Mouse (Mus musculus) fibroblast of lung, adult 2 months (primary cell): ENCODE results near the gene Ctnnd2.

ENCODE experiments used
- DNase-seq: peaks from one replicate; pipeline ENCODE4 v3.0.0-alpha.2; 2011; ENCODE audit warnings: low read depth

Ctnnd2 gene

DNA sequence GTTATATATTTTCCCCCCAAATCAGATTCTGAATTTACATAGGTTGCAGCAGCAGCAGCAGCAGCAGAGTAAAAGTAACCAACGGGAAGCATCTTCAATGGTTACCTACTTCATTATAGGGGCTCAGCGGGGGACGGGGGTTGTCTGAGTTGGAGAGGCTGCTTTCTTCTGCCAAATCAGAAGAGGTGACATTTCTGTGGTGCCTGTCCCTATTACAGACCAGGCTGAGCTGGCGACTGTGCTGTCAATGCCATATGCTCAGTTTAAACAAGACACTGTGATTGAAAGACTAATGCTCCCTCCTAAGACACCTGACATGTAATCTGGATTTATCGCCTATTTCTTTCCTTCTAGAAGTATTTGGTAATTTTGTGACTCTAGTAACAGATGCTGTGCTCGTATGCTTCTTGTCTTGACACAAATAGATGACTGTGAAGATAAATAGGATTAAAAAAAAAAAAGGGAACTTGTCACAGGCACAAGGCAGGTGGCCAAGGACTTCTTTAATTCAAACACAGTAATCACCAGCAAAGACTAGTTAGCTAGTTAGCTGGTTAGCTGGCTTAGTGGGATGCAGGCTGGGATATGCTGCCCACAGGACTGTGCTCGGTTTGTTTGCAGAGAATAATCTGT, 475.4 kb downstream of the Ctnnd2 start:
- no peak for DNase-seq

DNA sequence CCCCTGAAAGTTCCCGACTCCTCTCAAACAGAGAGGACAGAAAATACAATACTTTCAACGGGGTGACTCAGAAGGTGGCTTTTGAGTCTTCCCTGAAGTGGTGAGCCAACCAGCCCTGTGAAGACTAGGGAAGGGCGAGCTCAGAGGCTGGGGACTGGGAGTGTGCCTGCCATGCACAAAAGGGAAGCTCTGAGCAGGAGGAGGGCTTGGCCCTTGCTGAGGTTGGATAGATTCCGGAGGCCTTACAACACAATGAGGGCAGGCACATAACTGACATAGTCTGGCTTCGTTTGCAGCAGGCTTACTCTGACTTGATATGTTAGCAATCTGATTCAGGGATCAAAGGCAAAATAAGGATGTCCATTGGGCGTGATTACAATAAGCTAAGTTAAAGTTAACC, 477.6 kb downstream of the Ctnnd2 start:
- DNase-seq = no peak

DNA sequence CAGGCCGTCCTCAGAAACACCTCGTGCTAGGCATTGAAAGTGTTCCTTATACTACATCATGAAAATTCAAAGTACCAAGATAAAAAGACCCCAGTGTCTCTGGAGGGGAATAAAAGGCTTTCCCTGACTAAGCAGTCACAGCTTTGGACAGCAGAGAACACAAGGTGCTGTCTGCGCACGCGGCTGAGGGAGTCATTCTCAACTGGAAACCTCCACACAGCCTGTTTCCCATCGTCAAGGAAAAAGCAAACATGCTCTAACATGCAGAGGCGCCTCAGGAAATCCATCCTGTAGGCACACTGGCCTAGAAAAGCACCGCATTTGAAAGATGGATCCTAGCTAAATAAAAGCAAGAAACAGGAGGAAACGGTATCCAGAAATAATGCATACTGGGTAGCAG, 483.0 kb downstream of the Ctnnd2 start:
- no peak for DNase-seq

DNA sequence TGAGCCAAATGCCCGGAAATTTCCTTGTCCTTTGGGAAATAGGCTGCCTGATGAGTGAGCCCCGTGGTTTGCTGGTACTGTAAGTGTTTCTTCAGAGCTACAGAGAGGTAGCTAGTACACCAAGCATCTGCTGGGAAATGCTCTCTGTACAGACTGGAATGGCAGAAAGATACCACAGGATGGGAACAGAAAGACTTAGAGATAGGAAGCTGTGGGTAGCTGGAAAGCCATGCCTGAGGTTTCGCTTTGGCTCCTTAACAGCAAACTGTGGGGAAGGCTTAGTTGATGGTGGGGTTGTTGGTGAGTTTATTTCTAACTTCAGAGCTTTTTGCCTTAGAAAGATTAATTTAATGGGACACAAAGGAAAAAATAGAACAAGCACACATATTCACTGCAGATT, 485.2 kb downstream of the Ctnnd2 start:
- DNase-seq = no peak

DNA sequence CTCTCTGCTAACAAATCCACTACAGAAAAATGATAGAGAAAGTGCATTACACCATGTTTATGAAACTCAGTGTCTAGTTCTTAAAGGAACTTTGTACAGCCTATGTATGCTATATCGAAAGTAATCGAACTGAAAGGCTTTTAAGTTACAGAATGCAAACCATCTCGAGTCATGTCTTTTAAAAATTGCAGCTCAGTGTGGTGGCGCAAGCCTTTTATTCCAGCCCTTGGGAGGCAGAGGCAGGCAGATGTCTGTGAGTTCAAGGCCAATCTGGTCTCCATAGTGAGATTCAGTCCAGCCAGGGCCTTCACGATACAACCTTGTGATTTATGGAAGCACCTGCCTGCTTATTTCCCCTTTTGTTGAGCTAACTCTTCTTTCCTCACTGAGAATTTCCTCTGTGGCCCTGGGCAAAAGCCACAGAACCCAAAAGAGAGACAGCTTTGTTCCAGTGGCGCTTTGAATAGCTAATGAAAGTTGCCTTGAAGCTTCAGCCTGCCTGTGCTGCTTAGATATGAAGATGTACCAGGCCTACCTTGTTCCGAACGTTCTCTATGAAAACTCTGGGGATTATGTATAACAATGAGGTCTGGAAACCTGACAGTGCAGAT, 488.3 kb downstream of the Ctnnd2 start:
- DNase-seq = no peak

DNA sequence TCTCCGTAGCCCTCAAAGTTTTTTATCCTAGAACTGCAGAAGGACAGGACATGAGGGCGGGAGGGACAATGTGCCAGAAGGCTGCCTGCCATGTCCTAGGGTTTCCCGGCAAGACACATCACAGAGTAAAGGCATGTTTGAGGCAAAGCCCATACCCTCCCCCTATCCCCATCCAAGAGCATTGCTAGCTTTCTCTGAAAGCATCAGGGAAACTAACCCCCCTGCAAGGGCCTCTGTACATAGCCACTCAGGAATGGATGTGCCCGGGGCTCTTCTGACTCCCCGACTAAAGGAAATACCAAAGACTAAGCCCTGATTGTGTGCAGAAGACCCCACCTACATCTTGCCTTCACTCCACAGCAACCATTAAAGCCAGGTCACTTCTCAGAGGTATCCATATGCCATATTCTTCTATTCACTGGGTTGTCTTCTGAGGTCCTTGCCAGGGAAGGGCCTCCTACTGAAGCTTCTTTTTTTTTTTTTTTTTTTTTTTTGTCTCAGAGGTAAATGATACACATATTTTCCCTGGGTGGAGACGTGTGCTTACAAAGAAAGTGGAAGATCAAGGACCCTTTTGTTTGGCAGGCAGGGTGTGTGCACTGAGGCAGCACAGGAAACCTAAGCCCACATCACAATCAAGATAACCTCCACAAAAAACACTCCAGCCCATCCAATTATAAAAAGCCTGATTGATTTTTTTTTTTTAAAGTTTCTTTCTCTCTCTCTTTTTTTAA, 489.5 kb downstream of the Ctnnd2 start:
- DNase-seq = no peak

DNA sequence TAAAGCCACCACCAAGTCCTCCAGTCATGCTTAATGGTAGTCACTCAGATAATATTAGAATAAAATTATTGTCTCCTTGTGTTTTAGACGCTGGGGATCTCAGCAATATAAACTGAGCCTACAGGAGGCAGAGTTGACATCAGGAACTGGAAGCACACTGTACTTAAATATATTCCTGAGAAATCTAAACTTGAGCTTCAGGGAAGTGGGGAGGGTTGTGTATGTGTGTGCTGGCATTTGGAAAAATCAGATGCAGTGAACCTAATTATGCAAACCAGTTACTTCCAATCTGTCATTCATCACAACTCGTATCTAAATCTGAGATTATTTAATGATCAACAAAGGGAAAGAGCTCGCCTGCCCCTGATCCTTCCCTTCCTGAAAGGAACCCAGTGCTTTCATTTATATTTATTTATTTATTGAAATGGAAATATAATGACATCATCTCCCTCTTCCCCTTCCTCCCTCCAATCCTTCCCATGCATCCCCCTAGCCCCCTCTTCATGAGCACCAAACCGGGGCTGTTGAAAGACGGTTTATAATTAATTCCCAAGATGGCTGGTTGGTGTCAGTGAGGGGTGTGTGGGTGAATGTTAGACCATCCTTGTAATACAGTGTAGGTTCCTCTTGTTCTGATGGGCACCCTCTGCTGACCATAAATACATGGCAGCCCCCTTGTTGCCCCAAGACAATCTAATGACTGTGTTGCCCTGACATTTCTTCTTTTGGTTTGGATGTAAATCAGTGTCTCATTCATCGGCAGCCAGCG, 495.6 kb downstream of the Ctnnd2 start:
- DNase-seq = no peak

DNA sequence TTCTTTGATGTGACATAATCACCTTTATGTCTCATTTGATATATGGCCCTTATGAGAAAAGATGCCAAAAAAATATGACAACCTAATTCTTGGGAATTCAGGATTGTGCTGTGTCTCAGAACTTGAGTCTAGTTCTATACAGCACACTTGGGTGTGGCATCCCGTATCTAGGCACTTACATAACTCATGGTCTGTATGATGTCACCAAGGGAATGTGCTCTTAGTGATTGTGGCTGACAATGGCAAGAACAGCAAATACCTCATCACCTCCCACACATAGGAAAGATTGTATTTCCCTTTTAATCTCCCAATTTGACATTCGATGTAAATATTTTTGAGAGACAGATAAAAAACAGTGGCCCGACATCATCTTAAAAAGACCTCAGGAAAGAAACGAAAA, 509.5 kb downstream of the Ctnnd2 start:
- no peak for DNase-seq

DNA sequence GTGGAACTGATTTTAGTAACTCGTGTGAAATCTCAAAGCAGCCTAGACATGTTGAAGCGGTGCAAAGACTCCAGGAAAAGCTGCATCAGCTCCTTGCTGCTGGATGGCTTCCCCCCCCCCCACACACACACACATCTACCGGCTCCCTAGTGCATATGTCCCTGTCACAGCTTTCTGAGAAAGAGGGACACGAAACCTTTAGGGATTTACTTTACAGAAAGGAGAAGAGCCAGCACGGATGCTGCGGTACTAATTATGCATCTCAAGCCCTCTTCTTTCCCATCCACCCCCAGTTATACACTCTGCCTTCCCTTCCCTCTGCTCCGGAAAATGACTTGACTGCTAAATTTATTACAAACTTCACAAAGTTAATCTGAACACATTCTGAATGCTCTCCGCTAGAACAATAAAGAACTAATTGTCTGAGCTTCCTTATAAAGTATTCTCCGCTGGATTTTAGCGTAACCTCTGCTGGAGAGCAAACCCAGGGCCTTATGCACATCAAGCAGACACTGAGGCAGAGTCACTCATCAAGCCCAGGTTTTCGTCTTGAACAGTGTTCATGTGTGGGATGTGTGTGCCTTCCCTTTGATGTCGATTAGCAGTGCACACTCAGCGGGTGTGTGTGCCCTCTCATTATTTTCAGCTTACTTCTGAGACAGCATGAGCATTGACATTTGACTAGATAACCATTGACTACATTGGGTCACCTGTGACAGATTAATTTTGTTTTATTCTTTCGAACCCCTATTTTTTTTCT, 510.1 kb downstream of the Ctnnd2 start:
- DNase-seq = no peak

DNA sequence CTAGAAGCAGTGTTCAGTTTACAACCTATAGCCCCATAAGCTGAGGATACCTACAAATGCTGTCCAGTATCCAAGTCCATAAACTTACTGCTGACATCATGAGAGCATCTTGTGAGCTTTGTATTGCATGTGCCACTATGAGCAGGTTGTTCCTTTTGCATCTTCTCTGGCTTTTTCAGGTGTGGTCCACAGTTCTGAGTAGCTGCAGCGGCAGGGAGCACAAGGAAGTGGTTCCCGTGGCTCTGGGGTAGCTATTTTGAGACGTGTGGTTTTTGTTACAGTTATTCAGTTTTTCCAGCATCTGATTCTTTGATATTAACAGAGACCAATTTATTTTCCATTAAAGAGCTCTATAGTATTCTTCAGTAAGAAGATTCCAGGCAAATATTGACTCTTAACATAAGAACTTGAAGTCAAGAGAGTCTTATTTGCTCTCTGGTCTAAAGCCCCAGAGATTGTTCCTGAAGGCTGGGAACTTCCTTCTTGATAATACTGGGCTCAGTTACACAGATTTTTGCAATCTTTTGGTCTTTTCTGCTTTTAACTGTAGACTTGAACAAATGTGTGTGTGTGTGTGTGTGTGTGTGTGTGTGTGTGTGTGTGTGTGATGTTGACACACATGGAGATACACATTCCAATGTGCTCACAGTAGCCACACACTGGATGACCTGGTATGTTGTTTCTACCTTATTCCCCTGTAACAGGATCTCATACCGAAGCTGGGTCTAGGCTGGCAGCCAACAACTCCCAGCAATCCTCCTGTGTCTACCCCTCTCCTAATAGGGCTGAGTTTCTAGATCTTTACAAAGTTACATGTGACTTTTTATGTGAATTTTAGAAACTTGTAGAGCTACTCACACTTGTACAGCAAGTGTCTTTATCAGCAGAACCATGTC, 514.1 kb downstream of the Ctnnd2 start:
- DNase-seq = no peak

DNA sequence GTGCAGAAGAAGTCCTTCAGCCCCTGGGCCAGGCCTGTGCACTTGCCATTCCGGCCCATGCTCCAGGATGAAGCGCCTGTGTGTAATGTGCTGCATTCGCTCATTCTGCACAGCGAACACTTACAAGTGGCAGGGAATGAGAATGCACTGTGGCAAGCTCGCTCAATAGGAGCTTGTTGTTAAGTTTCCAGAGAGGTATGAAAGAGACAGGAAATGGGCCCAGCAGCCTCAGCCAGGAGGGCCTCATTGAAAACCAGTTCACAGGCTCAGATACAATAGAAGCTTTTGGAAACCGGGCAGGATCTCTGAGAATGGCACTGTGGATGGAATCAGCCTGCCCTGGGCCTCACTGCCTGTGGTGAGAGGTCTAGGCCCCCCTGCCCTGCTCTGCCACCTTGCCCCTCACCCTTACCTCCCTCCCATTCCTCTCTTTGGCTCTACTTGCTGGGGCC, 521.4 kb downstream of the Ctnnd2 start:
- no peak for DNase-seq

DNA sequence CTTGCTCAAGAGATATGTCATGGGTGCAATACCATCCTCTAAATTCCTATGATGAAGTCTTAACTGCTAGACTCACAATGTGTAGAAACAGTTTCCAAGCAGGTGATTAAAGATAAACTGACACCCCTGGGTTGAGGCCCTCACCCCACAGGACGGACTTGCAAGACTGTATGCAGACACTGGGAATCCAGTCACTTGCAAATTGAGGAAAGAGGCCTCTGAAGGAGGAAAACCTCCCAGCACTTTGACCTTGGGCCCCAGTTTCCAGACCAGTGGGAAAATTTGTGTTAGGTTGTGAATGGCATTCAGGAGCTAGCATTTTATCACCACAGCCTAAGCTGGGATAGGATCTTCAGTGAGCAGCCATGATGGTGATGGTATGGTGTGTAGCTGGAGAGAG, 521.9 kb downstream of the Ctnnd2 start:
- no peak for DNase-seq

DNA sequence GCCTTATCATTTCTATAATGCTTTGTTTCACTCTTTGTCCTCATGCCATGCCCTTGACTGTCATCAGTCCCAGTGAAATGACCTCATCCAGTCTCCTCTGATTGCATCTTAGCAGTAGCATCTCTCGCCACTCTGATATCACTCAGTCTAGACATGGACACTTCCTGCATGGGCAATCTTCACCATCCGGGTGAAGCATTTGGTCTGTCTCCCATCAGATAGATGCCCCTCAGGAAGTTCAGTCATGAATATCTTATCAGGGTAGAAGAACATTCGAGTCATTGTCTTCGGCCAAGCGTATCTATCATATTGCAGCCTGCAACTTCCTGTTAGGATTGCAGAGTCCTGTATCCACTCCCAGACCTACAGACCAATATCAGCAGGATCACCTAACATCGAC, 523.5 kb downstream of the Ctnnd2 start:
- DNase-seq = no peak

DNA sequence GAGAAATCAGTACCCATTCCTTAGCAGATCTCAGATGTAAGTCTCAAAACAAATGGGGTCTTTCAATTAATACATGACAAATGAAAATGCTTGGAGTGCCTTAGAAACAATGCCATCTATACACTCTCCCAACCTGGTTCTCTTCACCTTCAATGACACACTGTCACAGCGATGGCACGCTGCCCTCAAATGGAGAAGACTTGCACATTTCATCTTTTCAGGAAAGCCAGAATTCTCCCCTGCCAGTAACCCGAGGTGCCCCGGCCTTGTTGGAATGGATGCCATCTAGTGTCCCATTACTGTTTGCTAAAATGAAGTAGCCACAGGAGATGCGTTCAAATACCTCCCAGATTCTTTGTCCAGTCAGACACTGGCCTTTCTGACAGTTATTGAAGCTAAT, 525.0 kb downstream of the Ctnnd2 start:
- DNase-seq = no peak

DNA sequence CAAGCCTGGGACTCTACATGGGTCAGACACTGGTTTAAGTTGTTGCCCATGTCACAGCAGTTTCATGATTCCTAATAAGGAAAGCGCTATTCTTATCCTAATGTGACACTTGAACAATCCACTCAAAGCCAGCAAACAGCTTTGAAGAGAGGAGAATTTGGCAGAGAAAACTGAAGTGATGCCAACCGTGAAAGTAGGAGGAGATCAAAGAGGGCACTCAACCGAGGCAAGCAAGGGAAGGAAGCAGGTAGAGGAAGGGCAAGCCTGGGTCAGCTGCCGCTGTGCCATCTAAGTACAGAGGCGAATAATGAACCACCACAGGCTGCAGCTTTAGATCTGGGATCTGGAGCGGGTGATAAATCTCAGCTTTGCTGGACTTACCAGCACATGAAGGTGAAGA, 528.4 kb downstream of the Ctnnd2 start:
- DNase-seq = no peak

DNA sequence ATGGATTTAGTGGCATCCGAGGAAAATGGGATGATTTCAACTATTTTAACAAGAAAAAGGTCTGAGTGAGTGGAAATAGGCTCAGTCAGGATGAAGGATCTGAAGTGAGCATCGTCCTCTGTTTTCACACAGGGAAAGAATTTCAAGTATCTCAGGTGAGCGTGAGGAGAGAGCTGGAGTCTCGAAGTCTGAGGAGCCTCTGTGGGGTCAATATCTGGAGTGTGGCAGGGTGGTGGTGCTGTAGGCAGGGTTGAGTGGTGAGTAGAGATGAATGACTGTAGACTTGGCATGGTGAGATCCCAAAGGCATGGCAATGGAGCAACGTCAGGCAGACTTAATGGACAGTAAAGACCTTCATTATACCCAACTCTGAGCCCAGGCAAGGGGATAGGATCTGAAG, 529.2 kb downstream of the Ctnnd2 start:
- no peak for DNase-seq

DNA sequence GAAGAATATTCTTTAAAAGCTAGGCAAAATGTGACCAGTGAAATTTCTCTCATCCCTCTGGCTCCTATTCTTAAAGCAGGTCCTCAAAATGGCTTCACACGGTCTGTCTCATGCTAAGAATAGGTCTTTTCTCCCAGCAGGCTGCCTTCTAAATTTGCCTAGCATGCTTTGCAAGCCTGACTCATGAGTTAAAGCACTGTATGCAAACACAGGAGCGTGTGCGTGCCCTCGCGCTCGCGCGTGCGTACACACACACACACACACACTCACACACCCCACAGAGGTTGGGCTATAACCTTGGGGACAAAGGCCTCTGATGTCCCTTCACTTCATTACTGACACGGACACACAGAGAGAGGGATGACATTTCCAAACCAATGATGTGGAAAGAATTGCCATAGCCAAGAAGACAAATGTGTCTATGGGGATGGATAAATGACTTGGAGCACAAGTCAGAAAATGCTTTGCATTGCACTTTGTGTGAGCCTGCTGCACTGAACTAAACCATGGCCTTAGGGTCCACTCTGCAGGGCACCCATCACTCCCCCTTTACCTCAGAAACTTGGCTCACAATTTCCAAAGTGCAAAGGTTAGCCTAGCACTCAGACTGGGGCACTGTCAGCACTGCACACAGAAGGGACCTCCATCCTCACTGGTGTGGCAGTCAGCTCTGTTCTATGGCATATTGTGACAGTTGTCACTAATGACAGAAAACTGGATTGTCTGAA, 536.8 kb downstream of the Ctnnd2 start:
- no peak for DNase-seq

DNA sequence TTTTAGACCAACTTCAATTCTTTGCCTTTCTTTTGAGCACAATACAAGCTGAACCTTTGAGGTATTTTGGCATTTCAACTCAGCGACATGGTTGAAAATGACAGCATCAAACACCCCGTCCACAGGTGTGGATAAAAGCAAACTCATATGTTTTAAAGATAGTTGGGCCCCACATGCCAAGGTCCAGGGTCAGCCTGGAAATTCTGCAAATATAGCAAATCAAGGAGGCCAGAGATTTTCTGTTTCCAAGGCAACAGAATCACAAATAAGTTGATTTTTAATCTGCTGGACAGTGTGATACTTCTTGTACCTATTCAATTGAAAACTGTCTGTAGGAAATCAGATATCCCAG, 537.3 kb downstream of the Ctnnd2 start:
- no peak for DNase-seq

DNA sequence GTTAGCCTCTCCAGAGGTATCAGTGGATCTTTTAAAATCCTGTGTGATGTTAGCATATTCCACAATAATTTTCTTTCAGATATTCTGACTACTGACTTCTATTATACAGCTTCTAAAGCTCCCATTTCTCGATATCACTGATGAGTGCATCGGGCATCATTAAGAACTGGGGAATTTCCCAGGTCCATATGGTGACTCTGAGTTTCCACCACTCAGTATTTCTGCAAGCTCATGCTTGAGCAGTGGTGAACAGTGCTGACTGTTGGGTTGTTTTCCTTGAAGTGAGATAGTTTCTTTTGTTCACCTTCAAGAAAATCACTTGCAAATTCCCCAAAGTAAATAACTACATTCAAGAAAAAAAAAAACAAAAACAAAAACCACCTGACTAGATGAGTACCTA, 542.4 kb downstream of the Ctnnd2 start:
- no peak for DNase-seq

DNA sequence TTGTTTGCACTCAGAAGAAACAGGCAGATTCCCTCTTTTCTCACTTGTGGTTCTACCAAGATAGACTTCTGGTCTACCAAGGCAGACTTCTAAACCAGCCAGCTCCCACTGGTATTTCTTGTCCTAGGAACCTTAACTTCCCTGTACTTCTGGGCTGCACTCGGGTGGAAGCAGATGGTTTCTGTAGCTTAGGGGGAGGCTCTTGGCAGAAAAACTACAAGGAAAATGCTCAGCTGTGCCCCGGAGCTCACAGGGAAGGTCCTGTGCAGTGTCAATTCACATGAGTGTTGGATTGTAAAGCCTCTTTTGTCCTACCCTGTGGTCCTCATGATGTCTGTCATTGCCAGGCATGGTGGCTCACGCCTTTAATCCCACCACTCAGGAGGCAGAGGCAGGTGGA, 546.4 kb downstream of the Ctnnd2 start:
- DNase-seq = no peak
